Comparison of ENCODE assay signal across 33 mouse cellular contexts in genomic region chr3:14805962-14806361, GRCm38 (mm10). TPM values are rescaled to one million over a fixed set of nuclear protein-coding genes. Genes with fewer than 3 reads are reported as not detected.
"Had no signal": no experiment of that assay in that cellular context is flagged by ENCODE, and none has a peak within 500 bp of the region (broad histone marks: within the 10 kb centered on the region; RNA-seq: fewer than 3 reads in every experiment).

No protein-coding gene starts in this region.

- H3K27ac ChIP-seq: heart, embryonic 10.5 days; hindbrain, embryonic 13.5 days; hindbrain, embryonic 15.5 days; hindbrain, postnatal 0 days; kidney, embryonic 15.5 days; kidney, postnatal 0 days; left cerebral cortex, adult 2 months; limb, embryonic 10.5 days; limb, embryonic 12.5 days; liver, embryonic 13.5 days; liver, embryonic 15.5 days had no signal

- H3K9ac ChIP-seq: heart, embryonic 12.5 days; hindbrain, embryonic 13.5 days; hindbrain, embryonic 15.5 days; kidney, embryonic 15.5 days; limb, embryonic 12.5 days; liver, embryonic 13.5 days; liver, embryonic 15.5 days had no signal

- ATAC-seq: hindbrain, postnatal 0 days; intestine, embryonic 16.5 days had no signal

- H3K4me1 ChIP-seq: heart, embryonic 10.5 days; heart, embryonic 12.5 days; hindbrain, embryonic 13.5 days; hindbrain, embryonic 15.5 days; kidney, embryonic 15.5 days; limb, embryonic 10.5 days; limb, embryonic 12.5 days; liver, embryonic 13.5 days; liver, embryonic 15.5 days had no signal

- DNase-seq: gastrocnemius, postnatal 14 days; gastrocnemius, postnatal 36 days; heart, adult 18-20 months; heart, postnatal 10 days; heart, postnatal 36 days; kidney, adult 11 months; kidney, adult 2 months; kidney, adult 9 months; kidney, postnatal 14 days; kidney, postnatal 36 days; layer of hippocampus, adult 9-11 months; liver; liver, embryonic 13.5 days had no signal

- H3K4me3 ChIP-seq: heart, embryonic 10.5 days; heart, embryonic 12.5 days; hindbrain, embryonic 13.5 days; hindbrain, embryonic 15.5 days; kidney, embryonic 15.5 days; left cerebral cortex, adult 2 months; limb, embryonic 10.5 days; limb, embryonic 12.5 days; liver, embryonic 13.5 days; liver, embryonic 15.5 days had no signal

- H3K36me3 ChIP-seq: heart, embryonic 10.5 days; heart, embryonic 12.5 days; hindbrain, embryonic 13.5 days; hindbrain, embryonic 15.5 days; kidney, embryonic 15.5 days; limb, embryonic 10.5 days; limb, embryonic 12.5 days; liver, embryonic 13.5 days; liver, embryonic 15.5 days had no signal

- H3K9me3 ChIP-seq: heart, embryonic 10.5 days; heart, embryonic 12.5 days; hindbrain, embryonic 13.5 days; hindbrain, embryonic 15.5 days; kidney, embryonic 15.5 days; limb, embryonic 10.5 days; limb, embryonic 12.5 days; liver, embryonic 13.5 days; liver, embryonic 15.5 days had no signal

- H3K27me3 ChIP-seq: heart, embryonic 12.5 days; hindbrain, embryonic 13.5 days; hindbrain, embryonic 15.5 days; kidney, embryonic 15.5 days; limb, embryonic 12.5 days; liver, embryonic 13.5 days; liver, embryonic 15.5 days had no signal

RNA-seq across cellular contexts. Expression of gene Car1, which starts 2.2 kb away (rescaled TPM):
- total RNA-seq: gastrocnemius, postnatal 14 days; heart, adult 18-20 months; heart, adult 8-10 months; heart, postnatal 10 days; heart, postnatal 36 days; hindbrain, postnatal 0 days; layer of hippocampus, adult 18-20 months; layer of hippocampus, adult 8-10 months; layer of hippocampus, postnatal 14 days; left cerebral cortex, adult 2 months; left cerebral cortex, postnatal 14 days had no signal
- polyA plus RNA-seq: heart, embryonic 16.5 days; hindbrain, embryonic 11.5 days; hindbrain, embryonic 13.5 days; hindbrain, embryonic 15.5 days; intestine, embryonic 14.5 days; limb, embryonic 10.5 days; limb, embryonic 12.5 days had no signal
